Mouse (Mus musculus) liver, embryonic 14.5 days (tissue): ENCODE measurements around the gene Pcp4.

Experiments
- CTCF ChIP-seq: IDR thresholded peaks from 2 replicates; pipeline ENCODE4 v1.5.1; 2016; ENCODE audit warnings: antibody characterized with exemption, low read depth, control low read depth
- EP300 ChIP-seq: IDR thresholded peaks from 2 replicates; pipeline ENCODE4 v1.6.1; 2016; ENCODE audit warnings: antibody characterized with exemption, low read depth

DNA sequence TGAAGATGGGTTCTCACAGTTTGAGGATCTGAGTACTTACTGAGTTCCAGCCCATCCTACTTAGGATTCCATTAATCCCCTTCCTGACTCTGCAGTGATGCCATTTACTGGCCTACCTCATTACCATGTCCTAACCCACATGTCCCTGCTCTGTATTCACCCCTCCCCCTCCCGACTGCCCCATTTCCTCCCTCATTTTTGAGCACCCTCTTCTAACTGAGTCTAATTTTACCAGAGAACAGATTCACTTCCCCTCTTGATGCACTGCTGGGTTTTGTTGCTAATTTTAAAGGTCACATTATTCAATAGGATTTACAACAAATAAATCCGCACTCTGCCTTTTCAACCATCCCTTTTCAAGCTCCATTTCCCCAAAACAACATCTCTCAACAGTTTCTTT, 73.7 kb downstream of the Pcp4 start:
- no peak for TF ChIP-seq CTCF
- no peak for TF ChIP-seq EP300
